Mouse (Mus musculus): ENCODE results near the gene Chn2. TPM values are rescaled to one million over a fixed set of nuclear protein-coding genes. Genes with fewer than 3 reads are reported as not detected.

Gene Chn2
- total RNA-seq, 2 experiments from 2014 or later: 1.9 to 4.5 TPM

- ATAC-seq (replicated peaks; ENCODE audit: low FRiP score, low TSS enrichment, poor library complexity, severe bottlenecking): no peak
Observed at GRCm38 (mm10) chr6:54040448-54040844, 1.1 kb downstream of the Chn2 start.

- ATAC-seq (replicated peaks; ENCODE audit: low FRiP score, low TSS enrichment, poor library complexity, severe bottlenecking): no peak
Observed at GRCm38 (mm10) chr6:54041386-54042043, 2.2 kb downstream of the Chn2 start.

GRCm38 (mm10) chr6:54042142-54042541, 2.8 kb downstream of the Chn2 start:
- no peak for ATAC-seq (replicated peaks; ENCODE audit: low FRiP score, low TSS enrichment, poor library complexity, severe bottlenecking)

- no peak for ATAC-seq (replicated peaks; ENCODE audit: low FRiP score, low TSS enrichment, poor library complexity, severe bottlenecking)
Observed at GRCm38 (mm10) chr6:54043536-54043935, 4.2 kb downstream of the Chn2 start.

- no peak for ATAC-seq (replicated peaks; ENCODE audit: low FRiP score, low TSS enrichment, poor library complexity, severe bottlenecking)
Observed at GRCm38 (mm10) chr6:54045748-54046721, 6.7 kb downstream of the Chn2 start.

GRCm38 (mm10) chr6:54046884-54047747, 7.8 kb downstream of the Chn2 start:
- no peak for ATAC-seq (replicated peaks; ENCODE audit: low FRiP score, low TSS enrichment, poor library complexity, severe bottlenecking)

GRCm38 (mm10) chr6:54048768-54049167, 9.4 kb downstream of the Chn2 start:
- no peak for ATAC-seq (replicated peaks; ENCODE audit: low FRiP score, low TSS enrichment, poor library complexity, severe bottlenecking)

GRCm38 (mm10) chr6:54051173-54051572, 11.8 kb downstream of the Chn2 start:
- ATAC-seq (replicated peaks; ENCODE audit: low FRiP score, low TSS enrichment, poor library complexity, severe bottlenecking): no peak

GRCm38 (mm10) chr6:54052124-54052523, 12.8 kb downstream of the Chn2 start:
- no peak for ATAC-seq (replicated peaks; ENCODE audit: low FRiP score, low TSS enrichment, poor library complexity, severe bottlenecking)

- no peak for ATAC-seq (replicated peaks; ENCODE audit: low FRiP score, low TSS enrichment, poor library complexity, severe bottlenecking)
Observed at GRCm38 (mm10) chr6:54052666-54053065, 13.3 kb downstream of the Chn2 start.

- no peak for ATAC-seq (replicated peaks; ENCODE audit: low FRiP score, low TSS enrichment, poor library complexity, severe bottlenecking)
Observed at GRCm38 (mm10) chr6:54053316-54053715, 14.0 kb downstream of the Chn2 start.

- no peak for ATAC-seq (replicated peaks; ENCODE audit: low FRiP score, low TSS enrichment, poor library complexity, severe bottlenecking)
Observed at GRCm38 (mm10) chr6:54055387-54055786, 16.0 kb downstream of the Chn2 start.

GRCm38 (mm10) chr6:54056548-54057532, 17.5 kb downstream of the Chn2 start:
- ATAC-seq (replicated peaks; ENCODE audit: low FRiP score, low TSS enrichment, poor library complexity, severe bottlenecking): no peak

- no peak for ATAC-seq (replicated peaks; ENCODE audit: low FRiP score, low TSS enrichment, poor library complexity, severe bottlenecking)
Observed at GRCm38 (mm10) chr6:54057661-54058060, 18.3 kb downstream of the Chn2 start.

GRCm38 (mm10) chr6:54058837-54059236, 19.5 kb downstream of the Chn2 start:
- no peak for ATAC-seq (replicated peaks; ENCODE audit: low FRiP score, low TSS enrichment, poor library complexity, severe bottlenecking)

GRCm38 (mm10) chr6:54060258-54060657, 20.9 kb downstream of the Chn2 start:
- ATAC-seq (replicated peaks; ENCODE audit: low FRiP score, low TSS enrichment, poor library complexity, severe bottlenecking): no peak

- no peak for ATAC-seq (replicated peaks; ENCODE audit: low FRiP score, low TSS enrichment, poor library complexity, severe bottlenecking)
Observed at GRCm38 (mm10) chr6:54061375-54061774, 22.0 kb downstream of the Chn2 start.

GRCm38 (mm10) chr6:54063878-54064277, 24.5 kb downstream of the Chn2 start:
- ATAC-seq (replicated peaks; ENCODE audit: low FRiP score, low TSS enrichment, poor library complexity, severe bottlenecking): no peak

GRCm38 (mm10) chr6:54067380-54067779, 28.0 kb downstream of the Chn2 start:
- ATAC-seq (replicated peaks; ENCODE audit: low FRiP score, low TSS enrichment, poor library complexity, severe bottlenecking): no peak
